Mouse (Mus musculus): ENCODE measurements at regions not wholly inside any gene's neighbourhood (a gene's known extent, or its start where the extent isn't known, plus 50 kb on each side); places are given as distances from the start of the nearest gene placed in this dataset.

DNA sequence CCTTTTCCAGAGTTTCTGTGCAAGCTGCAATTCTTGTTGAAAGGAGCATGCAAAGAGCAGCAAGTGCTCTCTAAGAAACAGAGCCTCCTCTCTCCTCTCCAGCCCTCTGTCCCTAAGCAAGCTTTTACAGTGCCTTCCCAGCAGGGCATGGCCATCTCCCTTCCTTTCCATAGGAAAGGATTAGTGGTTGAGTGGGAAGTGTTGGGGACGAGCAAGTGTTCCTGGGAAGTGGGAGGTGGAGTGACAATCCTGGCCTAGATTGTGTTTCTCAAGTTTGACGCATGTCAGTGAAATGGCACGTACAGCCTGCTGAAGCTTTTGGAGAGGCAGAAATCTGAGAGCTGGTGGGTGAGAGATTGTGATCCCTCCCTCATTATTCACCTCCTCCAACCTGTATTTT is 204.7 kb upstream of the G2e3 start:
- TF ChIP-seq CTCF (IDR thresholded peaks at IDR 0.05; ENCODE audit: low read depth) (no peak), EP300 (IDR thresholded peaks at IDR 0.05; ENCODE audit: low read depth) (no peak)

Data from liver, embryonic 14.5 days (tissue).